Mouse (Mus musculus) forebrain, embryonic 10.5 days (tissue): ENCODE data around the gene Galnt2. TPM values are rescaled to one million over a fixed set of nuclear protein-coding genes. Genes with fewer than 3 reads are reported as not detected.

ENCODE experiments used
- DNase-seq: peaks from one replicate; pipeline ENCODE4 v3.0.0-alpha.2; 2017; ENCODE audit warnings: low spot score; ENCODE audit errors: extremely low spot score
- H3K27ac ChIP-seq: fragments of 300-500 bp; sonication (generic); 2 replicates; pipeline ENCODE4 v1.5.1; 2016; ENCODE audit warnings: mild to moderate bottlenecking
- H3K27me3 ChIP-seq: fragments of 300-500 bp; sonication (generic); 2 replicates; pipeline ENCODE4 v1.6.1; 2016; ENCODE audit warnings: mild to moderate bottlenecking; ENCODE audit not compliant: poor library complexity, severe bottlenecking
- H3K36me3 ChIP-seq: fragments of 300-500 bp; sonication (generic); replicated peaks from 2 replicates; pipeline ENCODE4 v1.6.1; 2016; ENCODE audit warnings: mild to moderate bottlenecking, moderate library complexity
- H3K4me1 ChIP-seq: fragments of 300-500 bp; sonication (generic); 2 replicates; pipeline ENCODE4 v1.6.1; 2016
- H3K4me3 ChIP-seq: fragments of 300-500 bp; sonication (generic); 2 replicates; pipeline ENCODE4 v1.5.1; 2016; ENCODE audit warnings: mild to moderate bottlenecking, moderate library complexity
- H3K9me3 ChIP-seq: fragments of 300-500 bp; sonication (generic); 2 replicates; pipeline ENCODE4 v1.6.1; 2016; ENCODE audit warnings: mild to moderate bottlenecking, moderate library complexity
- WGBS: fragments of 180-500 bp; shearing (Covaris S2); methylation state at CpG from one replicate; pipeline ENCODE4 v1.1.7; 2016; 5-methylcytosine and 5-hydroxymethylcytosine counted together
- polyA plus RNA-seq: library from polyadenylated mRNA; unstranded; fragments of >200 nt; fragmentation: Nextera tagmentation; extraction: Ambion mirVana; gene quantifications from 2 replicates; pipeline ENCODE4 v1.2.1, GENCODE M21; 2016

Galnt2 gene
- polyA plus RNA-seq, 1 experiment from 2014 or later, result 40.7 TPM

- no peaks in the 10 kb centered on the region for H3K27me3 ChIP-seq
- no peak overlapping the region for H3K4me3 ChIP-seq
- no peaks in the 10 kb centered on the region for H3K9me3 ChIP-seq
- no peaks in the 10 kb centered on the region for H3K36me3 ChIP-seq
- DNase-seq, result no peak
- H3K27ac ChIP-seq, result no peak overlapping the region
- no peaks in the 10 kb centered on the region for H3K4me1 ChIP-seq
- WGBS, result 95% methylated on average over 12 of the region's 12 CpGs
Measured at GRCm38 (mm10) chr8:124376406-124376805, 145.2 kb downstream of the Galnt2 start.

GRCm38 (mm10) chr8:124379289-124379688 is 148.1 kb downstream of the Galnt2 start:
- 76% methylated on average over 6 of the region's 6 CpGs for WGBS

GRCm38 (mm10) chr8:124382235-124382634 is 151.0 kb downstream of the Galnt2 start:
- Histone ChIP-seq H3K4me3 (no peak overlapping the region), H3K36me3 (no peaks in the 10 kb centered on the region), H3K9me3 (no peaks in the 10 kb centered on the region), H3K27ac (no peak overlapping the region), H3K4me1 (no peaks in the 10 kb centered on the region), H3K27me3 (no peaks in the 10 kb centered on the region)
- 56% methylated on average over 10 of the region's 10 CpGs for WGBS
- DNase-seq, result no peak

More at GRCm38 (mm10) chr8:124379289-124379688, 148.1 kb downstream of the Galnt2 start:
- no peaks in the 10 kb centered on the region for H3K27me3 ChIP-seq
- H3K4me3 ChIP-seq, result no peak overlapping the region
- H3K27ac ChIP-seq, result no peak overlapping the region
- no peak for DNase-seq
- H3K36me3 ChIP-seq, result no peaks in the 10 kb centered on the region
- no peaks in the 10 kb centered on the region for H3K4me1 ChIP-seq
- no peaks in the 10 kb centered on the region for H3K9me3 ChIP-seq

- no peak overlapping the region for H3K27ac ChIP-seq
- WGBS, result 95% methylated on average over 19 of the region's 19 CpGs
Measured at GRCm38 (mm10) chr8:124384336-124384735, 153.1 kb downstream of the Galnt2 start.

GRCm38 (mm10) chr8:124386225-124386899 is 155.2 kb downstream of the Galnt2 start:
- Histone ChIP-seq H3K36me3 (no peaks in the 10 kb centered on the region), H3K27ac (no peak overlapping the region), H3K27me3 (no peaks in the 10 kb centered on the region), H3K4me1 (no peaks in the 10 kb centered on the region), H3K4me3 (no peak overlapping the region), H3K9me3 (no peaks in the 10 kb centered on the region)
- 90% methylated on average over 23 of the region's 23 CpGs for WGBS
- no peak for DNase-seq

More at GRCm38 (mm10) chr8:124384336-124384735, 153.1 kb downstream of the Galnt2 start:
- Histone ChIP-seq H3K4me3 (no peak overlapping the region), H3K27me3 (no peaks in the 10 kb centered on the region), H3K4me1 (no peaks in the 10 kb centered on the region), H3K36me3 (no peaks in the 10 kb centered on the region), H3K9me3 (no peaks in the 10 kb centered on the region)
- no peak for DNase-seq

- H3K27me3 ChIP-seq, result no peaks in the 10 kb centered on the region
- no peak overlapping the region for H3K4me3 ChIP-seq
- no peak for DNase-seq
- no peaks in the 10 kb centered on the region for H3K36me3 ChIP-seq
- no peak overlapping the region for H3K27ac ChIP-seq
- peaks cover 7% of the 10 kb centered on the region; the same call in 1 of the 2 replicates for H3K4me1 ChIP-seq
- H3K9me3 ChIP-seq, result no peaks in the 10 kb centered on the region
- WGBS, result 88% methylated on average over 11 of the region's 11 CpGs
Measured at GRCm38 (mm10) chr8:124389495-124389894, 158.3 kb downstream of the Galnt2 start.

GRCm38 (mm10) chr8:124391191-124391590 is 160.0 kb downstream of the Galnt2 start:
- Histone ChIP-seq H3K4me3 (no peak overlapping the region), H3K9me3 (no peaks in the 10 kb centered on the region), H3K36me3 (no peaks in the 10 kb centered on the region), H3K27me3 (no peaks in the 10 kb centered on the region), H3K4me1 (peaks cover 7% of the 10 kb centered on the region; the same call in 1 of the 2 replicates), H3K27ac (no peak overlapping the region)
- WGBS, result 89% methylated on average over 7 of the region's 7 CpGs
- no peak for DNase-seq

- DNase-seq, result no peak
- Histone ChIP-seq H3K4me3 (no peak overlapping the region), H3K27me3 (no peaks in the 10 kb centered on the region), H3K27ac (no peak overlapping the region), H3K36me3 (no peaks in the 10 kb centered on the region), H3K4me1 (peaks cover 7% of the 10 kb centered on the region; the same call in 1 of the 2 replicates), H3K9me3 (no peaks in the 10 kb centered on the region)
- 70% methylated on average over 10 of the region's 10 CpGs for WGBS
Measured at GRCm38 (mm10) chr8:124392271-124393012, 161.3 kb downstream of the Galnt2 start.

GRCm38 (mm10) chr8:124393013-124393412 is 161.8 kb downstream of the Galnt2 start:
- no peak overlapping the region for H3K27ac ChIP-seq
- no peak for DNase-seq
- WGBS, result 91% methylated on average over 5 of the region's 5 CpGs
- no peaks in the 10 kb centered on the region for H3K36me3 ChIP-seq
- no peak overlapping the region for H3K4me3 ChIP-seq
- H3K9me3 ChIP-seq, result no peaks in the 10 kb centered on the region
- peaks cover 7% of the 10 kb centered on the region; the same call in 1 of the 2 replicates for H3K4me1 ChIP-seq
- no peaks in the 10 kb centered on the region for H3K27me3 ChIP-seq

GRCm38 (mm10) chr8:124393927-124394326 is 162.7 kb downstream of the Galnt2 start:
- peaks cover 10% of the 10 kb centered on the region for H3K4me1 ChIP-seq
- H3K36me3 ChIP-seq, result no peaks in the 10 kb centered on the region
- WGBS, result 82% methylated on average over 4 of the region's 4 CpGs
- H3K27me3 ChIP-seq, result no peaks in the 10 kb centered on the region
- H3K27ac ChIP-seq, result no peak overlapping the region
- no peak for DNase-seq
- H3K4me3 ChIP-seq, result no peak overlapping the region
- H3K9me3 ChIP-seq, result no peaks in the 10 kb centered on the region

GRCm38 (mm10) chr8:124394951-124395350 is 163.8 kb downstream of the Galnt2 start:
- WGBS, result 90% methylated on average over 7 of the region's 7 CpGs
- peaks cover 19% of the 10 kb centered on the region for H3K4me1 ChIP-seq
- no peak overlapping the region for H3K27ac ChIP-seq
- no peak overlapping the region for H3K4me3 ChIP-seq
- H3K9me3 ChIP-seq, result no peaks in the 10 kb centered on the region
- H3K36me3 ChIP-seq, result no peaks in the 10 kb centered on the region
- DNase-seq, result no peak
- H3K27me3 ChIP-seq, result no peaks in the 10 kb centered on the region
